Mouse (Mus musculus) bone marrow, adult 2 months (tissue): Measurements from ENCODE around the gene Mast3.

ENCODE experiments used
- CTCF ChIP-seq: fragments of 200-500 bp; IDR thresholded peaks from 2 replicates; pipeline ENCODE4 v1.5.1; 2011; ENCODE audit warnings: low read length, control low read depth; ENCODE audit not compliant: control insufficient read depth, insufficient read depth
- POLR2A ChIP-seq: fragments of 200-500 bp; IDR thresholded peaks from 2 replicates; pipeline ENCODE4 v1.6.1; 2011; ENCODE audit warnings: low read depth, mild to moderate bottlenecking, control low read depth, low read length, borderline replicate concordance; ENCODE audit not compliant: control insufficient read depth

GRCm38 (mm10) chr8:70806541-70806940, 1.7 kb upstream of the Mast3 start:
- TF ChIP-seq POLR2A (no peak; the same call in 1 of the 2 replicates), CTCF (no peak)
